Mouse (Mus musculus) testis, adult 2 months (tissue): ENCODE results near the gene Hyal3.

Experiments
- CTCF ChIP-seq: fragments of 200-500 bp; IDR thresholded peaks from 2 replicates; pipeline ENCODE4 v1.5.1; 2012; ENCODE audit warnings: low read depth, mild to moderate bottlenecking, inconsistent platforms, low read length, moderate library complexity; ENCODE audit not compliant: control insufficient read depth, insufficient read depth, insufficient replicate concordance
- POLR2A ChIP-seq: fragments of 200-500 bp; IDR thresholded peaks from 2 replicates; pipeline ENCODE4 v1.6.1; 2012; ENCODE audit warnings: low read depth, mild to moderate bottlenecking, inconsistent platforms, low read length, moderate library complexity; ENCODE audit not compliant: control insufficient read depth

- no peak for TF ChIP-seq POLR2A
- TF ChIP-seq CTCF, result no peak
Measured at GRCm38 (mm10) chr9:107547957-107548356, 32.7 kb upstream of the Hyal3 start.
